Mouse (Mus musculus): ENCODE data around the gene D5Ertd579e.
"Not testable (repeated sequence)": the region's sequence is repeated elsewhere in the genome, so short reads cannot be mapped to it uniquely, and the experiment has no call there.

D5Ertd579e gene

GRCm38 (mm10) chr5:36683586-36683985, 12.2 kb downstream of the D5Ertd579e start:
- no peak for DNase-seq (ENCODE audit: low spot score in 2 of 2)

GRCm38 (mm10) chr5:36681219-36681618, 14.6 kb downstream of the D5Ertd579e start:
- no peak for DNase-seq (ENCODE audit: low spot score in 2 of 2)

GRCm38 (mm10) chr5:36679918-36680598, 15.8 kb downstream of the D5Ertd579e start:
- no peak for DNase-seq (ENCODE audit: low spot score in 2 of 2)

- DNase-seq (ENCODE audit: low spot score in 2 of 2), result no peak
These were observed 17.0 kb downstream of the D5Ertd579e start for GRCm38 (mm10) chr5:36678799-36679198.

- DNase-seq (ENCODE audit: low spot score in 2 of 2), result no peak
These were observed 17.9 kb downstream of the D5Ertd579e start for GRCm38 (mm10) chr5:36677907-36678306.

GRCm38 (mm10) chr5:36675466-36675865, 20.4 kb downstream of the D5Ertd579e start:
- no peak for DNase-seq (ENCODE audit: low spot score in 2 of 2)

- no peak for DNase-seq (ENCODE audit: low spot score in 2 of 2)
These were observed 21.0 kb downstream of the D5Ertd579e start for GRCm38 (mm10) chr5:36674658-36675433.

- peak; percentile 25 to 41 for DNase-seq (ENCODE audit: low spot score in 2 of 2)
These were observed 26.5 kb downstream of the D5Ertd579e start for GRCm38 (mm10) chr5:36669021-36670008.

- DNase-seq (ENCODE audit: low spot score in 2 of 2), result no peak
These were observed 27.3 kb downstream of the D5Ertd579e start for GRCm38 (mm10) chr5:36668572-36668971.

- peak in 1 of 2 experiments; percentile 5 for DNase-seq (ENCODE audit: low spot score in 2 of 2)
These were observed 27.8 kb downstream of the D5Ertd579e start for GRCm38 (mm10) chr5:36667986-36668385.

- no peak for DNase-seq (ENCODE audit: low spot score in 2 of 2)
These were observed 28.7 kb downstream of the D5Ertd579e start for GRCm38 (mm10) chr5:36667165-36667564.

- DNase-seq (ENCODE audit: low spot score in 2 of 2), result not testable (repeated sequence)
These were observed 29.1 kb downstream of the D5Ertd579e start for GRCm38 (mm10) chr5:36666699-36667098.

GRCm38 (mm10) chr5:36663329-36663728, 32.5 kb downstream of the D5Ertd579e start:
- no peak for DNase-seq (ENCODE audit: low spot score in 2 of 2)

- not testable (repeated sequence) for DNase-seq (ENCODE audit: low spot score in 2 of 2)
These were observed 34.7 kb downstream of the D5Ertd579e start for GRCm38 (mm10) chr5:36660977-36661760.

GRCm38 (mm10) chr5:36625612-36626011, 70.2 kb downstream of the D5Ertd579e start:
- DNase-seq (ENCODE audit: low spot score in 2 of 2), result no peak

GRCm38 (mm10) chr5:36623670-36624069, 72.2 kb downstream of the D5Ertd579e start:
- DNase-seq (ENCODE audit: low spot score in 2 of 2), result no peak

GRCm38 (mm10) chr5:36621058-36621449, 74.8 kb downstream of the D5Ertd579e start:
- DNase-seq (ENCODE audit: low spot score in 2 of 2), result no peak

GRCm38 (mm10) chr5:36620409-36621057, 75.3 kb downstream of the D5Ertd579e start:
- no peak for DNase-seq (ENCODE audit: low spot score in 2 of 2)

GRCm38 (mm10) chr5:36618890-36619289, 76.9 kb downstream of the D5Ertd579e start:
- DNase-seq (ENCODE audit: low spot score in 2 of 2), result no peak

GRCm38 (mm10) chr5:36618356-36618755, 77.5 kb downstream of the D5Ertd579e start:
- DNase-seq (ENCODE audit: low spot score in 2 of 2), result no peak

Measured in natural killer cell, adult 2 months (primary cell).